Mouse (Mus musculus) embryonic facial prominence, embryonic 10.5 days (tissue): ENCODE results near the gene Plekha1. TPM values are rescaled to one million over a fixed set of nuclear protein-coding genes. Genes with fewer than 3 reads are reported as not detected.

Source experiments
- DNase-seq: peaks from one replicate; pipeline ENCODE4 v3.0.0-alpha.2; 2017; ENCODE audit warnings: low spot score
- H3K27ac ChIP-seq: fragments of 300-500 bp; sonication (generic); replicated peaks from 2 replicates; pipeline ENCODE4 v1.5.1; 2016; ENCODE audit warnings: mild to moderate bottlenecking
- H3K27me3 ChIP-seq: fragments of 300-500 bp; sonication (generic); replicated peaks from 2 replicates; pipeline ENCODE4 v1.6.1; 2016; ENCODE audit warnings: low read depth, mild to moderate bottlenecking; ENCODE audit not compliant: poor library complexity, severe bottlenecking
- H3K36me3 ChIP-seq: fragments of 300-500 bp; sonication (generic); replicated peaks from 2 replicates; pipeline ENCODE4 v1.6.1; 2016; ENCODE audit warnings: mild to moderate bottlenecking, moderate library complexity
- H3K4me1 ChIP-seq: fragments of 300-500 bp; sonication (generic); 2 replicates; pipeline ENCODE4 v1.6.1; 2016
- H3K4me3 ChIP-seq: fragments of 300-500 bp; sonication (generic); 2 replicates; pipeline ENCODE4 v1.5.1; 2016; ENCODE audit warnings: mild to moderate bottlenecking, moderate library complexity
- H3K9me3 ChIP-seq: fragments of 300-500 bp; sonication (generic); 2 replicates; pipeline ENCODE4 v1.6.1; 2016; ENCODE audit warnings: mild to moderate bottlenecking
- WGBS: fragments of 180-500 bp; shearing (Covaris S2); methylation state at CpG from one replicate; pipeline ENCODE4 v1.1.7; 2016; 5-methylcytosine and 5-hydroxymethylcytosine counted together
- microRNA-seq: library from miRNA; unstranded; fragments of <30 nt; microRNA quantifications from one replicate; pipeline ENCODE4, GENCODE M21; 2017
- polyA plus RNA-seq: library from polyadenylated mRNA; unstranded; fragments of >200 nt; fragmentation: Nextera tagmentation; extraction: Ambion mirVana; gene quantifications from 2 replicates; pipeline ENCODE4 v1.2.1, GENCODE M21; 2016

The Plekha1 gene
- polyA plus RNA-seq, 1 experiment from 2014 or later: 37.5 TPM

DNA sequence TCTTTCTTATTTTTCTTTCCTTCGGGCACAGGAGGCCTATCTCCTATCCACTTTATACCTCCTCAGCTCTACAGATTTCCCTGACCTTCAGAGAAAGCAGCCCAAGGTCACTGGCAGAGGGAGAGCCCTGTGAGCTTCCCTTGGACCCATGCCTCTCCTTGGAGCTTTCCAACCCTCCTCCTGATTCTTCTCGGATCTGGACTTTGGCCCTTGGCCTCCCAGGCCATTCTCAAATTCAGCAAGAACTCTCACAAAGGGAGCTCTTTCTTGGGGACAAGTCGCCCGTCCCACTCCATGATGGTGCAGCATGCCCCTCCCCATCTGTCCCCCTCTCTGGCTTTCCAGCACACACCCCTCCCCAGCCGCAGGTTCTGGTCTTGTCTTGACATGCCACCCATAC lies 85.4 kb downstream of the Plekha1 start:
- DNase-seq: no peak
- Histone ChIP-seq H3K27me3 (0 out of 2 replicates have a peak, but pooled peaks cover 4% of the 10 kb centered on the region), H3K36me3 (no peaks in the 10 kb centered on the region), H3K4me3 (no peak overlapping the region), H3K9me3 (no peaks in the 10 kb centered on the region), H3K27ac (no peak overlapping the region), H3K4me1 (peaks cover 12% of the 10 kb centered on the region)
- 89% methylated on average over 5 of the region's 5 CpGs for WGBS

DNA sequence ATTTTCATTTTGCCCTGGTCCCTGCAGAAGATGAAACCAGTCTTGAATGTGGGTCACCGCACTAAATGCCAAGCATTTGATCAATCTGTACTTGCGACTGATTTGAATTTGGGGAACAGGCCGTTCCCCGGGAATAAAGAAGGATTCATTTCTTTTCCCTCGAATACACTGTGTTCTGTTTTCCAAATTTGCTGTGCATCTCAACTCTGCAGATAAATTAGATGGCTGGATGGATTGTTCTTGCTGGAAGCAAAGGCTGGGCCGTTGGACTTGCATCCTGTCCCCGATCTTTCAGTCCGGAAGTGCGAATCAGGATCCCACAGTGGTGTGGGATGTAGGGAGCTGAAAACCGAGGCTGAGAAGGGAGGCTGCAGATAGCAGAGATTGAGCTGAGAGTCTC lies 87.8 kb downstream of the Plekha1 start:
- H3K4me1 ChIP-seq: peaks cover 12% of the 10 kb centered on the region
- H3K4me3 ChIP-seq: no peak overlapping the region
- H3K36me3 ChIP-seq: no peaks in the 10 kb centered on the region
- no peaks in the 10 kb centered on the region for H3K9me3 ChIP-seq
- 0 out of 2 replicates have a peak, but pooled peaks cover 4% of the 10 kb centered on the region for H3K27me3 ChIP-seq
- no peak overlapping the region for H3K27ac ChIP-seq
- no peak for DNase-seq
- WGBS: 88% methylated on average over 10 of the region's 10 CpGs

DNA sequence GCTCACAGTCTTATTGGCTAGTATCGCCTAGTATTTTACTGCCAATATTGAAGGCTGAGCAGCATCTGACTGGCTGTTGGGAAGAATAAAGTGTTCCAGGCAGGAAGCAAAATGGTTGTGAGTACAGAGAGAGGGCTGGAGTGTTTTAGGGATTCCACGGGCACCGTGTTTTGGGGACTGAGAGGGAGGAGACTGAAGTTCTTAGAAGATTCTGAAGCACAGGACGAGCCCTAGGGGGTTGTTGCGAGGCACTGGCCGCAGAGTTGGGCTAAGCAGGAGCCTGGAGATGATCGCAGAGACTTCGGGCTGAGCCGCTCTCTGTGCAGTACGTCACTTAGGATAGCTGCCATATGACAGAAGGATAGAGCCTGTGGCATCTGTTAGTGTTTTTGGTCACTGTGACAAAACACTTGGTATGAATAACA lies 88.6 kb downstream of the Plekha1 start:
- no peaks in the 10 kb centered on the region for H3K36me3 ChIP-seq
- H3K9me3 ChIP-seq: no peaks in the 10 kb centered on the region
- H3K4me1 ChIP-seq: peaks cover 10% of the 10 kb centered on the region
- 0 out of 2 replicates have a peak, but pooled peaks cover 4% of the 10 kb centered on the region for H3K27me3 ChIP-seq
- 89% methylated on average over 10 of the region's 10 CpGs for WGBS
- no peak for DNase-seq
- H3K27ac ChIP-seq: no peak overlapping the region
- H3K4me3 ChIP-seq: no peak overlapping the region

DNA sequence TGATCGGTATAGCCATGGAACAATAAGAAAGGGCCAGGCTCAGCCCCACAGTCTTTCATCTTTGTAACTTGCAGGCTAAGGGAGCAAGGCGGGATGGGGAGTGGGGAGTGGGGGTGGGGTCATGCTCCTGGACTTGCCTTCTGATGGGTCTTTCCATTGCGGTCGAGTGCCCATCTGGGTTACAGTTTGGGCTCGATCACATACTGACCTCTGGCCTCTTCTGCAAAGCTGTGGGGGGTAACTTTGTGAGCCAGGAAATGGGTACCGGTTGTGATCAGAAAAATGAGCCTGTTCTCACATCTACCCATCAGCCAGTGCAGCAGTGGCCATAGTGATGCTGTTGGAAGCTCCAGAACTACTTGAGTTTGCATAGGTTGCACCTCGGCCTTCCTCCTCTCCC lies 93.0 kb downstream of the Plekha1 start:
- Histone ChIP-seq H3K4me1 (peaks cover 8% of the 10 kb centered on the region; the same call in 1 of the 2 replicates), H3K36me3 (no peaks in the 10 kb centered on the region), H3K4me3 (no peak overlapping the region), H3K27me3 (no peaks in the 10 kb centered on the region), H3K27ac (no peak overlapping the region), H3K9me3 (no peaks in the 10 kb centered on the region)
- WGBS: 55% methylated on average over 7 of the region's 7 CpGs
- DNase-seq: no peak

DNA sequence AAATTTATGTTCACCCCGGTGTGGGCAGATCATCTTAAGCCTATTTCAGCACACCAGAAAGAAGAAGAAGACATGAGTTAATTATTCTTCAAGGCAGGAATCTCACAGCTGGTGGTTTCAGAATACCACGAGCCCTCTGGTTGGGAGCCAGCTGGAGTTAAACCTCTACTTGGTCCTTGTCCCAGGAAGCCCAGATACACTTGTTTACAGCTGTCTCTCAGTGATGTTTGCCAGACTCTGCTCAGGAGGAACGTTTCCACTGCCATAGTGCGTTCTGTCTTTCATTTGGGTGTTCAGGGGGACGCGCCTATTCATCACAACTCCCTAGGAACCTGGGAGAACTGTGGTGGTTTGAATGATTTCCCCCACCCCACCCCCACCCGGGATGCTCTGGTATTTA lies 94.3 kb downstream of the Plekha1 start:
- WGBS: 65% methylated on average over 7 of the region's 7 CpGs

DNA sequence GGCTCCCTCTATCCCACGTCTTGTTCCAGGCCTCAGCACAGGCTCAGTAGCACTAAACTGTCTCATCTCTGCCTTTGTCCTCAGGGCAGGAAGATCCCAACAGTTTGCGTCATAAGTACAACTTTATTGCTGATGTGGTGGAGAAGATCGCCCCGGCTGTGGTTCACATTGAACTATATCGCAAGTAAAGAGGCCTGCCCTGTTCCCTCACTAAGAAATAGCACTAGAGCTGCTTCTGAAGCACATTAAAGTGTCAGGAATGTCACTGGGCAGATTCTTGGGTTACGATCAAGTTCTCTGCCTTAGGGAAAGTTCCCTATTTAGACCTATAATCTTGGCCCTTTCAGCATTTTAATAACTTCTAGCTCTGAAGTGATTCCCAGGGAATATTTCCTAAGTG lies 95.9 kb downstream of the Plekha1 start:
- H3K36me3 ChIP-seq: no peaks in the 10 kb centered on the region
- H3K9me3 ChIP-seq: no peaks in the 10 kb centered on the region
- H3K27ac ChIP-seq: no peak overlapping the region
- H3K27me3 ChIP-seq: no peaks in the 10 kb centered on the region
- no peak for DNase-seq
- no peak overlapping the region for H3K4me3 ChIP-seq
- WGBS: 86% methylated on average over 6 of the region's 6 CpGs
- H3K4me1 ChIP-seq: peaks cover 29% of the 10 kb centered on the region

More for the DNA sequence above, 94.3 kb downstream of the Plekha1 start:
- no peak for DNase-seq
- Histone ChIP-seq H3K27me3 (no peaks in the 10 kb centered on the region), H3K4me1 (peaks cover 13% of the 10 kb centered on the region), H3K4me3 (no peak overlapping the region), H3K27ac (no peak overlapping the region), H3K9me3 (no peaks in the 10 kb centered on the region), H3K36me3 (no peaks in the 10 kb centered on the region)

Small RNA genes lying within 50 kb of the gene (microRNA-seq; reads per million reads assigned to microRNA genes)
- not detected for gene Mir7061

Other genes starting within 250 kb of the Plekha1 start
- 0.14 TPM in 1 of 2 replicates, not detected in the other for gene Btbd16, start 91.7 kb upstream of the Plekha1 start, polyA plus RNA-seq
- 3.2 and 3.3 TPM in 2 replicates for gene Htra1, start 70.4 kb downstream of the Plekha1 start, polyA plus RNA-seq
- not detected in 2 replicates for gene Dmbt1, start 166.3 kb downstream of the Plekha1 start, polyA plus RNA-seq